Mouse (Mus musculus) testis, adult 2 months (tissue): ENCODE measurements at regions not wholly inside any gene's neighbourhood (a gene's known extent, or its start where the extent isn't known, plus 50 kb on each side); places are given as distances from the start of the nearest gene placed in this dataset.

Experiments used
- CTCF ChIP-seq: fragments of 200-500 bp; IDR thresholded peaks from 2 replicates; pipeline ENCODE4 v1.5.1; 2012; ENCODE audit warnings: low read depth, mild to moderate bottlenecking, inconsistent platforms, low read length, moderate library complexity; ENCODE audit not compliant: control insufficient read depth, insufficient read depth, insufficient replicate concordance
- POLR2A ChIP-seq: fragments of 200-500 bp; IDR thresholded peaks from 2 replicates; pipeline ENCODE4 v1.6.1; 2012; ENCODE audit warnings: low read depth, mild to moderate bottlenecking, inconsistent platforms, low read length, moderate library complexity; ENCODE audit not compliant: control insufficient read depth

GRCm38 (mm10) chr6:6356967-6357366 lies 140.0 kb upstream of the Slc25a13 start:
- no peak for TF ChIP-seq CTCF
- TF ChIP-seq POLR2A = no peak
